Mouse (Mus musculus): ENCODE data around the gene Tfap2e.

DNA sequence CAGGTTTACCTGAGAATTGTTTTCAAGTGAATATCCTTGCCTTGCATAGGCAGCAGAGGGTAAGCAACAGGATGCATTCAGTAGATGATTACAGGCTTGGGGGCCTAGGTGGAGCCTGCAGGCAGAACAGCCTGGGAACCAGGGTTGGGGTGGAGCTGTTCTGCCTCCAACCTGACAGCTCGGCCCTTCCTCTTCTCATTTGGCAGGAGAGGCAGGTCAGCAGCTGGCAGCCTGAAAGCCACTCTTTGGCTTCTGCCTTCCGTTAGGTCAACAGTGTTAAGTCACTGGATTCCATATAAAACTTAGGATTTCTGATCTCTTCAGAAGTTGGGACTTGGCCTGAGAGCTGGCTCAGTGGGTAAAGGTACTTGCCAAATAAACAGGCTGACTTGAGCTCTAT is 6.9 kb upstream of the Tfap2e start:
- no peak for TF ChIP-seq CTCF (IDR thresholded peaks at IDR 0.05; ENCODE audit: low read depth)
- no peak for TF ChIP-seq EP300 (optimal IDR thresholded peaks at IDR 0.05)
